Mouse (Mus musculus): ENCODE results near the gene Hipk2. TPM values are rescaled to one million over a fixed set of nuclear protein-coding genes. Genes with fewer than 3 reads are reported as not detected.

The Hipk2 gene
- total and polyA plus RNA-seq, 3 experiments = 3.9 to 85.1 (median 14.1) TPM

DNA sequence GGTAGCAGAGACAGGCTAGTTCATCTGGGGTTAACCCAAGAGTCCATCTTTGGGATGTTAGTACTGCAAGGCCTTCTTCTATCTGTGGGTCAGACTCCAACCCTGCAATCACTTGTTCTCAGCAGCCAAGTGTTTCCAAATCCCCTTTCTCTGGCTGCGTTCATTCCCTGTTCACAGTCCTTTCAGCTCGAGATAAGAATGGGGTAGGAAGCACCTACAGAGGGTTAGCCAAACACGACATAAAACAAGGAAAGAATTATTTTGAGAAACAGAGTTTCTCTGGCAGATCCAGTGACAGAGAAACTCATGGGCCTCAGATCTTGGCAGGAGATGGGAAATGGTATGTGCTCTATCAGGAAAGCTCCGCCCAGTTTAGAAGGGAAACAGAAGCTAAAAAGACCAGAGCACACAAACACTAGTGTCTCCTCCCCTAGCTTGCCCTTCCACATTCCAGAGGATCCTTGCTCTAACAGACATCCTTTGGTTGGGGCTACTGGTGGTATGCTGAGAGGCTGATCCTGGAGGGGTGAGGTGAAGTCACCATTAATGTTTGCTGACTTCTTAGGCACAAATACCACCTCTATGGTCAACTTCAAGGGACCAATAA is 104.8 kb downstream of the Hipk2 start:
- DNase-seq (ENCODE audit: low read depth, low spot score) = no peak
- no peaks in the 10 kb centered on the region for H3K27me3 ChIP-seq (ENCODE audit: control insufficient read depth in 1 of 2, insufficient read depth in 2 of 2, low read length in 2 of 2)
- no peak overlapping the region for H3K9ac ChIP-seq (ENCODE audit: control insufficient read depth, low read depth, low read length, poor library complexity, severe bottlenecking)
- H3K27ac ChIP-seq (ENCODE audit: control insufficient read depth, low read depth, low read length) = no peak overlapping the region
- H3K9me3 ChIP-seq (replicated peaks; ENCODE audit: insufficient read depth, low read length) = no peaks in the 10 kb centered on the region
- no peak overlapping the region for H3K4me3 ChIP-seq (ENCODE audit: control insufficient read depth in 1 of 2, insufficient read depth in 1 of 2, low read depth in 2 of 2, low read length in 2 of 2)
- no peaks in the 10 kb centered on the region; a peak in 1 of 4 replicates for H3K36me3 ChIP-seq (ENCODE audit: control insufficient read depth in 1 of 2, insufficient read depth in 2 of 2, low read length in 2 of 2)
- no peak for TF ChIP-seq MAZ (IDR thresholded peaks at IDR 0.05; ENCODE audit: low read depth, low read length)
- no peak for TF ChIP-seq ZNF384 (IDR thresholded peaks at IDR 0.05; ENCODE audit: low read depth, low read length)
- TF ChIP-seq USF1 (IDR thresholded peaks at IDR 0.05; ENCODE audit: low read depth, low read length) = no peak
- no peaks in the 10 kb centered on the region for H3K79me2 ChIP-seq (ENCODE audit: control insufficient read depth, insufficient read depth, low read length, poor library complexity)
- no peaks in the 10 kb centered on the region for H3K4me1 ChIP-seq (ENCODE audit: control insufficient read depth in 1 of 2, insufficient read depth in 2 of 2, low read length in 2 of 2)

- Histone ChIP-seq H3K36me3 (ENCODE audit: control insufficient read depth in 1 of 2, insufficient read depth in 2 of 2, low read length in 2 of 2) (no peaks in the 10 kb centered on the region; a peak in 1 of 4 replicates), H3K9me3 (replicated peaks; ENCODE audit: insufficient read depth, low read length) (no peaks in the 10 kb centered on the region), H3K27ac (ENCODE audit: control insufficient read depth, low read depth, low read length) (no peak overlapping the region), H3K79me2 (ENCODE audit: control insufficient read depth, insufficient read depth, low read length, poor library complexity) (no peaks in the 10 kb centered on the region), H3K9ac (ENCODE audit: control insufficient read depth, low read depth, low read length, poor library complexity, severe bottlenecking) (no peak overlapping the region), H3K27me3 (ENCODE audit: control insufficient read depth in 1 of 2, insufficient read depth in 2 of 2, low read length in 2 of 2) (no peaks in the 10 kb centered on the region), H3K4me1 (ENCODE audit: control insufficient read depth in 1 of 2, insufficient read depth in 2 of 2, low read length in 2 of 2) (no peaks in the 10 kb centered on the region), H3K4me3 (ENCODE audit: control insufficient read depth in 1 of 2, insufficient read depth in 1 of 2, low read depth in 2 of 2, low read length in 2 of 2) (no peak overlapping the region)
- no peak for DNase-seq (ENCODE audit: low read depth, low spot score)
- TF ChIP-seq ZNF384 (IDR thresholded peaks at IDR 0.05; ENCODE audit: low read depth, low read length) (no peak), MEF2A (IDR thresholded peaks at IDR 0.05; ENCODE audit: extremely low read depth, insufficient replicate concordance, low read depth, low read length, poor library complexity, severe bottlenecking) (no peak), POLR2A (IDR thresholded peaks at IDR 0.05; ENCODE audit: control insufficient read depth in 1 of 2, insufficient read depth in 1 of 2, low read depth in 1 of 2, low read length in 2 of 2, poor library complexity in 1 of 2) (no peak), UBTF (IDR thresholded peaks at IDR 0.05; ENCODE audit: borderline replicate concordance, insufficient read depth, low read depth, low read length) (no peak), SIN3A (IDR thresholded peaks at IDR 0.05; ENCODE audit: low read length) (no peak), HCFC1 (IDR thresholded peaks at IDR 0.05; ENCODE audit: low read depth, low read length) (no peak), RCOR1 (IDR thresholded peaks at IDR 0.05; ENCODE audit: low read depth, low read length) (no peak), TAL1 (IDR thresholded peaks at IDR 0.05; ENCODE audit: low read length) (no peak)
These were observed 106.3 kb downstream of the Hipk2 start for GRCm38 (mm10) chr6:38769627-38770026.

DNA sequence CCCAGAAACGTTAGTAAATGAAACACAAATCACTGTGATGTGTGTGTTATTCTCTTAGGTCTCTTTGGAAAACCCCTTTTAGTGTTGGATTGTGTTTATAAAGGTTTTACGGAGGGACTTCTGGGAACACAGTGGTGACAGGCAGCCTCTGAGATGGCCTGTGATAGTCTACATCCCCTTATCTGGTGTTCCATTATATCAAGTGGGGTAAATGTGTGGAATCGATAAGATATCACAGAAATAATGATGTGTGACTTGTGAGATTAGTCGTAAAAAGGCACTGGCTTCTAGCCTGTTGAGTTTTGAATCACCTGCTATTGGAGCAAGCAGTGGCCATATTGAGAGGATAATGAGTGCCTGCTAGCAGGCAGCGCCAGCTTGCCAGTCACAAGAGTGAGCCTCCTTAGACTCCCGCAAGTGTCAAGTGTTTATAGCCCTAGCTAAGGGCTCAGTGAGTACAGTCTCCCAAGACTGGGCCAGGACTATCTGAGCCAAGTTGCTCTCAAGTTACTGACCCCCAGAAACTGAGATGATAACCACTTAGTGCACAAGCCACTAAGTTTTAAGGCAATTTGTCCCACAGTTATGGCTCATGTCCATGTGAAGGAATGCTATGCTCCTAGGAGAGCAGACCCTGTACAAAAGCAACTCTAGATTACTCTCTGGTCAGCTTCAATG is 113.2 kb downstream of the Hipk2 start:
- no peaks in the 10 kb centered on the region for H3K27me3 ChIP-seq (ENCODE audit: control insufficient read depth in 1 of 2, insufficient read depth in 2 of 2, low read length in 2 of 2)
- H3K27ac ChIP-seq (ENCODE audit: control insufficient read depth, low read depth, low read length) = no peak overlapping the region
- no peaks in the 10 kb centered on the region for H3K9me3 ChIP-seq (replicated peaks; ENCODE audit: insufficient read depth, low read length)
- H3K9ac ChIP-seq (ENCODE audit: control insufficient read depth, low read depth, low read length, poor library complexity, severe bottlenecking) = no peak overlapping the region
- no peak overlapping the region for H3K4me3 ChIP-seq (ENCODE audit: control insufficient read depth in 1 of 2, insufficient read depth in 1 of 2, low read depth in 2 of 2, low read length in 2 of 2)
- DNase-seq (ENCODE audit: low read depth, low spot score) = no peak
- no peaks in the 10 kb centered on the region for H3K79me2 ChIP-seq (ENCODE audit: control insufficient read depth, insufficient read depth, low read length, poor library complexity)
- H3K4me1 ChIP-seq (ENCODE audit: control insufficient read depth in 1 of 2, insufficient read depth in 2 of 2, low read length in 2 of 2) = no peaks in the 10 kb centered on the region
- TF ChIP-seq CHD1 (IDR thresholded peaks at IDR 0.05; ENCODE audit: low read depth, low read length) = no peak
- TF ChIP-seq TCF12 (IDR thresholded peaks at IDR 0.05; ENCODE audit: low read depth, low read length) = 0 out of 2 replicates have a peak, but pooled peaks have one; percentile 12
- H3K36me3 ChIP-seq (ENCODE audit: control insufficient read depth in 1 of 2, insufficient read depth in 2 of 2, low read length in 2 of 2) = no peaks in the 10 kb centered on the region
